Mouse (Mus musculus): ENCODE results near the gene Rhbdl3. TPM values are rescaled to one million over a fixed set of nuclear protein-coding genes. Genes with fewer than 3 reads are reported as not detected.

Rhbdl3 gene
- total and polyA plus RNA-seq, 3 experiments: 0.46 to 1.4 (median 0.70) TPM

DNA sequence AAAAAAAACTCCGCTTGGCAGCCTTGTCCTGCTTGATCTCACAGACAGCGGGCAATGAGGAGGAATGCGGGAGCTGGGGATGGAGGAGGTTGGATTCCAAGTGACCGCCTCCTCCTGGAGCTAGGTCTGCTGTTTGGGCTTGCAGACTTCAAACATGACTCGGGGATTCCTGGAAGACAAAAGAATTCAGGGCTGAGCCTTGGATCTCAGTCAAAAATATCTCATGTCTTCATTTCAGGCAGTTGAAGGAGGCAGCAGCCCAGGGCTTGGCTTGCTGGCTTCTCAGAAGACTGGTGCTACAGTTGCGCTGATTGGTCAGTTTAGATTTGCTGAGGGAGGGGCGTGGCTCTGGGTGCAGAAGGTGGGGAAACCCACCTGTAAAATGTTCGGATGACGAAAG, 5.6 kb upstream of the Rhbdl3 start:
- in situ Hi-C loops (cut with MboI; ENCODE audit: low pct_ligation_motif_present, low pct_unique_long_range_greater_than_20kb, low sequenced_read_pairs) (loop anchor here (5.0 to 25.0 kb wide), 2 partner anchors 42 to 517 kb away; partner anchors contain the start of gene Tmem98), dilution Hi-C loops (cut with MboI; ENCODE audit: extremely low pct_ligation_motif_present, extremely low pct_unique_long_range_greater_than_20kb, low sequenced_read_pairs) (no loop called here)
- Histone ChIP-seq H3K27ac (ENCODE audit: insufficient read depth, low read depth) (no peak overlapping the region), H3K9ac (ENCODE audit: insufficient read depth, low read depth) (no peak overlapping the region), H3K4me1 (ENCODE audit: control insufficient read depth in 1 of 2, insufficient read depth in 2 of 2) (no peaks in the 10 kb centered on the region; a peak in 1 of 4 replicates), H3K4me2 (ENCODE audit: insufficient read depth, low read depth, poor library complexity, severe bottlenecking) (no peak overlapping the region), H3K9me3 (replicated peaks; ENCODE audit: low read length) (peaks cover 18% of the 10 kb centered on the region), H3K36me3 (replicated peaks in 1 of 2; ENCODE audit: control insufficient read depth in 1 of 2, insufficient read depth in 1 of 2, low read length in 1 of 2) (no peaks in the 10 kb centered on the region), H3K27me3 (replicated peaks) (peaks cover 36% of the 10 kb centered on the region), H3K4me3 (replicated peaks in 1 of 3; ENCODE audit: low read depth in 2 of 3, low read length in 2 of 3, poor library complexity in 1 of 3) (no peak overlapping the region), H3K79me2 (replicated peaks; ENCODE audit: control insufficient read depth, extremely low read depth, insufficient read depth, poor library complexity, severe bottlenecking) (no peaks in the 10 kb centered on the region)
- no peak for TF ChIP-seq SIN3A (IDR thresholded peaks at IDR 0.05; ENCODE audit: low read length)
- no peak for TF ChIP-seq NELFE (IDR thresholded peaks at IDR 0.05; ENCODE audit: low read depth, low read length)
- no peak for TF ChIP-seq SMC3 (IDR thresholded peaks at IDR 0.05; ENCODE audit: low read depth, low read length)
- TF ChIP-seq PAX5 (IDR thresholded peaks at IDR 0.05; ENCODE audit: low read length): no peak
- no peak for TF ChIP-seq ZNF384 (IDR thresholded peaks at IDR 0.05; ENCODE audit: low read depth, low read length)
- no peak for TF ChIP-seq EP300 (IDR thresholded peaks at IDR 0.05; ENCODE audit: low read length)
- TF ChIP-seq MAX (IDR thresholded peaks at IDR 0.05; ENCODE audit: low read length): no peak
- TF ChIP-seq ZKSCAN1 (IDR thresholded peaks at IDR 0.05; ENCODE audit: borderline replicate concordance, low read depth, low read length): no peak
- TF ChIP-seq MAZ (IDR thresholded peaks at IDR 0.05; ENCODE audit: low read depth, low read length): no peak
- TF ChIP-seq HCFC1 (IDR thresholded peaks at IDR 0.05; ENCODE audit: low read depth, low read length): no peak
- TF ChIP-seq MXI1 (IDR thresholded peaks at IDR 0.05; ENCODE audit: low read depth, low read length): no peak
- no peak for TF ChIP-seq MEF2A (IDR thresholded peaks at IDR 0.05; ENCODE audit: borderline replicate concordance, low read depth, low read length)
- no peak for DNase-seq (ENCODE audit: extremely low read depth)

- Histone ChIP-seq H3K79me2 (replicated peaks; ENCODE audit: control insufficient read depth, extremely low read depth, insufficient read depth, poor library complexity, severe bottlenecking) (no peaks in the 10 kb centered on the region), H3K4me3 (replicated peaks in 1 of 3; ENCODE audit: low read depth in 2 of 3, low read length in 2 of 3, poor library complexity in 1 of 3) (no peak overlapping the region), H3K4me2 (ENCODE audit: insufficient read depth, low read depth, poor library complexity, severe bottlenecking) (no peak overlapping the region), H3K27ac (ENCODE audit: insufficient read depth, low read depth) (no peak overlapping the region), H3K36me3 (replicated peaks in 1 of 2; ENCODE audit: control insufficient read depth in 1 of 2, insufficient read depth in 1 of 2, low read length in 1 of 2) (no peaks in the 10 kb centered on the region), H3K9ac (ENCODE audit: insufficient read depth, low read depth) (no peak overlapping the region), H3K27me3 (replicated peaks) (peaks cover 42% of the 10 kb centered on the region), H3K9me3 (replicated peaks; ENCODE audit: low read length) (peaks cover 13% of the 10 kb centered on the region), H3K4me1 (ENCODE audit: control insufficient read depth in 1 of 2, insufficient read depth in 2 of 2) (peaks cover 0 to 6% of the 10 kb centered on the region in 2 experiments; a peak in 2 of 4 replicates)
- dilution Hi-C loops (cut with MboI; ENCODE audit: extremely low pct_ligation_motif_present, extremely low pct_unique_long_range_greater_than_20kb, low sequenced_read_pairs) (no loop called here), in situ Hi-C loops (cut with MboI; ENCODE audit: low pct_ligation_motif_present, low pct_unique_long_range_greater_than_20kb, low sequenced_read_pairs) (loop anchor here (5.0 to 25.0 kb wide), 2 partner anchors 42 to 517 kb away; partner anchors contain the start of gene Tmem98)
- no peak for DNase-seq (ENCODE audit: extremely low read depth)
- TF ChIP-seq BHLHE40 (IDR thresholded peaks at IDR 0.05; ENCODE audit: low read depth, low read length) (no peak), USF1 (IDR thresholded peaks at IDR 0.05; ENCODE audit: low read depth, low read length) (no peak), RCOR1 (conservative IDR thresholded peaks at IDR 0.05; ENCODE audit: low read depth, low read length) (no peak), USF2 (conservative IDR thresholded peaks at IDR 0.05; ENCODE audit: low read depth, low read length) (no peak)
Observed at GRCm38 (mm10) chr11:80295785-80296184, 4.9 kb upstream of the Rhbdl3 start.

Data from CH12.LX (cell line).